Mouse (Mus musculus): ENCODE measurements around the gene Csf1. TPM values are rescaled to one million over a fixed set of nuclear protein-coding genes. Genes with fewer than 3 reads are reported as not detected.

Gene Csf1
- 10.7 and 11.0 TPM in 2 replicates for polyA plus RNA-seq (2014; fragmentation: Nextera tagmentation; extraction: Ambion mirVana)

DNA sequence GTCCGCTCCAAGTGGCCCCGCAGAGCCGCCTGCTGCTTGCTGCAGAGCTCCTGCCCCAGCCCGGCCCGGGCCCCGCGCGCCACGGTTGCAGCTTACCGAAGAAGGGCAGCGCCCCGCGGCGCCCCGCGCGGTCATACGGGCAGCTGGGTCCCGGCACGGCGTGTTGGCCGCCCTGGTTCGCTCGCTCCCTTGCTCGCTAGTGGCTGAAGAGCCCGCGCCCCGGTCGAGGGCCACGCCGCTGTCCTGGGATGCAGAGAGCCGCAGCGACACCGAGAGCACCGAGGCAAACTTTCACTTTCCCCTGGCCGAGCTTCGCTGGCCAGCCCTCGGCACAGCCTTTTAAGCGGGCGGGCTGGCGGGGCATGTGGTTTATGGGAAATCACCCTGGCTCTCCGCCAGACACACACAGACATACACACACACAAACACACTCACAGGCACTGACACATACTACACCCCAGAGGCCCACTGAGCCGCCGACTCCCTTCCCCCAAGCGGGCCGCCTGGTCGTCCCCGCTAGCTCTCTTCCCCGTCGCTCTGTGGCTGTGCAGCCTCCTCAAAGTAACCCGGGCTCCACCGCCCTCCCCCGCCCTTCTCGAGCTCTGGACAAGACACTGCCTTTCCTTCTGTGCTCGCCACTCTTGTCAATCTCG, at the start of gene Csf1:
Gene Csf1, minus strand, starts transcription at position 541 of the 653 bp plus-strand sequence.
- H3K4me1 ChIP-seq (ENCODE audit: control insufficient read depth, insufficient read depth, low read length) = peaks cover 14% of the 10 kb centered on the region
- no peaks in the 10 kb centered on the region for H3K27me3 ChIP-seq (ENCODE audit: control insufficient read depth, insufficient read depth, low read length)
- H3K9ac ChIP-seq (ENCODE audit: low read depth, low read length) = peak within 1 kb of the TSS; percentile 84
- peak; percentile 75 for ATAC-seq (replicated peaks; ENCODE audit: insufficient number of reproducible peaks, low FRiP score, low TSS enrichment)
- peak within 1 kb of the TSS; percentile 85 for H3K27ac ChIP-seq (ENCODE audit: low read depth, low read length)
- H3K4me2 ChIP-seq = peak within 1 kb of the TSS; percentile 69
- under 1% methylated on average over 42 of the region's 56 CpGs for WGBS (ENCODE audit: insufficient replicate concordance)
- H3K9me3 ChIP-seq (replicated peaks; ENCODE audit: control insufficient read depth, low read length) = no peaks in the 10 kb centered on the region
- no peaks in the 10 kb centered on the region for H3K36me3 ChIP-seq (ENCODE audit: control insufficient read depth, insufficient read depth, low read length)
- H3K4me3 ChIP-seq (ENCODE audit: low read depth, low read length) = peak within 1 kb of the TSS; percentile 53

DNA sequence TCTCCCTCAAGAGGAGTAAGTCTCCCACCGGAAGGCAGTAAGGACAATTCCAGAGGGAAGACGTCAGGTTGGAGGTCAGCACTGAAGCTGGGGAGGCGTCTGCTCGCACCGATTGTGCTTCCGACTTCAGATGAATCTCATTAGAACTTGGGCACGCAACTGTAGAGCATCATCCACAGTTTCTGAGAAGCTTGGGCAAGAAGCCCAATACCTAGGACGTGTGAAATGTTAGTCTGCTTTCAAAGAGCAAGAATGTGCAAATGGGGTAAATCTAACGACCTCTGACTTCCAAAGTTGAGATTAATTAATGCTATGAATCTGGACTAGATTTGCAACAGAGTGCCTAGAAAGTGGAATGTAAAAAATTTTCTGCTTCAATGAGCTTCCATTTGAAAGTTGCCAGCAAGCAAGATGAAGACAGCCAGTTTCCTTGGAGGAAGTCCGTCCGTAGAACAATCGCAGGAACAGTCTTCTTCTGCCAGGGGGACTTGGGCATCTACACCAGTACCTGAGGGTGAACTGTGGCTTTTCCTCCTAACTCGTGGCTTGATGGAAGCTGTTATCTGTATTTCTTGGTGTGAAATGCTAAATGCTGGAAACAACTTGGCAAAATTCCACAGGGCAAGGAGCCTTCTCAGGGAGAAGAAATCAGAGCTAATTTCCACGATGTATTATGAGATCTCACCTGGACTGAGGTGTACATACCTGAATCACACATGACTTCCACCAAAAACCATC, 47.9 kb upstream of the Csf1 start:
- H3K36me3 ChIP-seq (ENCODE audit: control insufficient read depth, insufficient read depth, low read length) = no peaks in the 10 kb centered on the region
- WGBS (ENCODE audit: insufficient replicate concordance) = 51% methylated on average over 14 of the region's 14 CpGs
- H3K4me2 ChIP-seq = no peak overlapping the region

GRCm38 (mm10) chr3:107807386-107807974, 47.2 kb upstream of the Csf1 start:
- Histone ChIP-seq H3K27me3 (ENCODE audit: control insufficient read depth, insufficient read depth, low read length) (no peaks in the 10 kb centered on the region), H3K4me2 (no peak overlapping the region), H3K9me3 (replicated peaks; ENCODE audit: control insufficient read depth, low read length) (no peaks in the 10 kb centered on the region), H3K4me1 (ENCODE audit: control insufficient read depth, insufficient read depth, low read length) (peaks cover 11% of the 10 kb centered on the region), H3K9ac (ENCODE audit: low read depth, low read length) (no peak overlapping the region), H3K27ac (ENCODE audit: low read depth, low read length) (no peak overlapping the region), H3K36me3 (ENCODE audit: control insufficient read depth, insufficient read depth, low read length) (no peaks in the 10 kb centered on the region), H3K4me3 (ENCODE audit: low read depth, low read length) (no peak overlapping the region)
- ATAC-seq (replicated peaks; ENCODE audit: insufficient number of reproducible peaks, low FRiP score, low TSS enrichment) = no peak
- WGBS (ENCODE audit: insufficient replicate concordance) = 47% methylated on average over 6 of the region's 6 CpGs

More for the DNA sequence above, 47.9 kb upstream of the Csf1 start:
- no peak overlapping the region for H3K27ac ChIP-seq (ENCODE audit: low read depth, low read length)
- no peak overlapping the region for H3K9ac ChIP-seq (ENCODE audit: low read depth, low read length)
- ATAC-seq (replicated peaks; ENCODE audit: insufficient number of reproducible peaks, low FRiP score, low TSS enrichment) = no peak
- no peaks in the 10 kb centered on the region for H3K9me3 ChIP-seq (replicated peaks; ENCODE audit: control insufficient read depth, low read length)
- no peak overlapping the region for H3K4me3 ChIP-seq (ENCODE audit: low read depth, low read length)
- H3K27me3 ChIP-seq (ENCODE audit: control insufficient read depth, insufficient read depth, low read length) = no peaks in the 10 kb centered on the region
- H3K4me1 ChIP-seq (ENCODE audit: control insufficient read depth, insufficient read depth, low read length) = peaks cover 8% of the 10 kb centered on the region

DNA sequence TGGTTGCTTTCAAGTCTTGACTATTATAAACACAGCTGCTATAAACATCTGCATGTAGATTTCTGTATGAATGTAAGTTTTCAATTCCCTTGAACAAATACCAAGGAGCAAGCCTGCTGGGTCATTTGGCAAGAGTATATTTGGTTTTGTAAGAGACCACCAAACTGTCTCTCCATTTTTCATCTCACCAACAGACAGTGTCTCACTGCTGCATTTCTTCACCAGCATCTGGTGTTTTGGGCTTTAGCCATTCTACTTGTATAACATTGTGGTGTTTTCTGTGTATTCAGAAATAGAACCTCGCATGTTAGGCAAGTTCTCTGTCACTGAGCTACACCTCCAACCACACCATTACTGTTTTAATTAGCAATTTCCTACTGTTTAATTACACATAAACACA, 46.6 kb upstream of the Csf1 start:
- Histone ChIP-seq H3K36me3 (ENCODE audit: control insufficient read depth, insufficient read depth, low read length) (no peaks in the 10 kb centered on the region), H3K4me3 (ENCODE audit: low read depth, low read length) (no peak overlapping the region), H3K4me1 (ENCODE audit: control insufficient read depth, insufficient read depth, low read length) (peaks cover 17% of the 10 kb centered on the region), H3K27ac (ENCODE audit: low read depth, low read length) (no peak overlapping the region), H3K4me2 (no peak overlapping the region), H3K9me3 (replicated peaks; ENCODE audit: control insufficient read depth, low read length) (no peaks in the 10 kb centered on the region), H3K9ac (ENCODE audit: low read depth, low read length) (no peak overlapping the region), H3K27me3 (ENCODE audit: control insufficient read depth, insufficient read depth, low read length) (no peaks in the 10 kb centered on the region)
- no peak for ATAC-seq (replicated peaks; ENCODE audit: insufficient number of reproducible peaks, low FRiP score, low TSS enrichment)
- 83% methylated on average over 1 of the region's 1 CpGs for WGBS (ENCODE audit: insufficient replicate concordance)

- no peaks in the 10 kb centered on the region for H3K36me3 ChIP-seq (ENCODE audit: control insufficient read depth, insufficient read depth, low read length)
- no peak overlapping the region for H3K9ac ChIP-seq (ENCODE audit: low read depth, low read length)
- no peak overlapping the region for H3K4me3 ChIP-seq (ENCODE audit: low read depth, low read length)
- ATAC-seq (replicated peaks; ENCODE audit: insufficient number of reproducible peaks, low FRiP score, low TSS enrichment) = no peak
- no peak overlapping the region for H3K4me2 ChIP-seq
- peaks cover 18% of the 10 kb centered on the region for H3K4me1 ChIP-seq (ENCODE audit: control insufficient read depth, insufficient read depth, low read length)
- H3K9me3 ChIP-seq (replicated peaks; ENCODE audit: control insufficient read depth, low read length) = no peaks in the 10 kb centered on the region
- no peaks in the 10 kb centered on the region for H3K27me3 ChIP-seq (ENCODE audit: control insufficient read depth, insufficient read depth, low read length)
- H3K27ac ChIP-seq (ENCODE audit: low read depth, low read length) = no peak overlapping the region
- WGBS (ENCODE audit: insufficient replicate concordance) = 79% methylated on average over 1 of the region's 1 CpGs
Observed at GRCm38 (mm10) chr3:107804799-107805198, 44.5 kb upstream of the Csf1 start.

- H3K27me3 ChIP-seq (ENCODE audit: control insufficient read depth, insufficient read depth, low read length) = no peaks in the 10 kb centered on the region
- H3K9me3 ChIP-seq (replicated peaks; ENCODE audit: control insufficient read depth, low read length) = no peaks in the 10 kb centered on the region
- peaks cover 12% of the 10 kb centered on the region for H3K4me1 ChIP-seq (ENCODE audit: control insufficient read depth, insufficient read depth, low read length)
- ATAC-seq (replicated peaks; ENCODE audit: insufficient number of reproducible peaks, low FRiP score, low TSS enrichment) = peak; percentile 39; the same call in 1 of the 2 replicates
- H3K27ac ChIP-seq (ENCODE audit: low read depth, low read length) = peak overlapping the region; percentile 30; the same call in 1 of the 2 replicates
- H3K4me2 ChIP-seq = no peak overlapping the region
- WGBS (ENCODE audit: insufficient replicate concordance) = 52% methylated on average over 8 of the region's 8 CpGs
- H3K36me3 ChIP-seq (ENCODE audit: control insufficient read depth, insufficient read depth, low read length) = no peaks in the 10 kb centered on the region
- no peak overlapping the region for H3K9ac ChIP-seq (ENCODE audit: low read depth, low read length)
- H3K4me3 ChIP-seq (ENCODE audit: low read depth, low read length) = no peak overlapping the region
Observed at GRCm38 (mm10) chr3:107802185-107802946, 42.1 kb upstream of the Csf1 start.

- ATAC-seq (replicated peaks; ENCODE audit: insufficient number of reproducible peaks, low FRiP score, low TSS enrichment) = no peak
Observed at GRCm38 (mm10) chr3:107798946-107799345, 38.7 kb upstream of the Csf1 start.

More at GRCm38 (mm10) chr3:107798946-107799345, 38.7 kb upstream of the Csf1 start:
- H3K4me2 ChIP-seq = no peak overlapping the region
- H3K36me3 ChIP-seq (ENCODE audit: control insufficient read depth, insufficient read depth, low read length) = no peaks in the 10 kb centered on the region
- no peaks in the 10 kb centered on the region for H3K27me3 ChIP-seq (ENCODE audit: control insufficient read depth, insufficient read depth, low read length)
- peaks cover 15% of the 10 kb centered on the region for H3K4me1 ChIP-seq (ENCODE audit: control insufficient read depth, insufficient read depth, low read length)
- no peaks in the 10 kb centered on the region for H3K9me3 ChIP-seq (replicated peaks; ENCODE audit: control insufficient read depth, low read length)
- 77% methylated on average over 5 of the region's 5 CpGs for WGBS (ENCODE audit: insufficient replicate concordance)
- H3K9ac ChIP-seq (ENCODE audit: low read depth, low read length) = no peak overlapping the region
- H3K4me3 ChIP-seq (ENCODE audit: low read depth, low read length) = no peak overlapping the region
- H3K27ac ChIP-seq (ENCODE audit: low read depth, low read length) = no peak overlapping the region

Data from heart, embryonic 11.5 days (tissue).